Mouse (Mus musculus) large intestine, adult 2 months (tissue): ENCODE results near the gene Cript. TPM values are rescaled to one million over a fixed set of nuclear protein-coding genes. Genes with fewer than 3 reads are reported as not detected.

ENCODE experiments used
- DNase-seq: peaks from one replicate; pipeline ENCODE4 v3.0.0-alpha.2; 2012; ENCODE audit warnings: low read depth, low spot score
- WGBS: fragments of 180-500 bp; shearing (Covaris S2); methylation state at CpG from one replicate; pipeline ENCODE4 v1.1.7; 2018; 5-methylcytosine and 5-hydroxymethylcytosine counted together
- polyA plus RNA-seq: library from polyadenylated mRNA; depleted of rRNA; stranded (reverse); fragments of >200 nt; gene quantifications from 2 replicates; pipeline ENCODE4 v1.2.3, GENCODE M21; 2012; rRNA removed

Cript gene
- polyA plus RNA-seq: 18.6 and 20.5 TPM in 2 replicates

GRCm38 (mm10) chr17:87025269-87025949 lies at the start of gene Cript, which contains the start of gene Pigf:
Cript (plus strand) TSS chr17:87025550.
Pigf (minus strand) TSS chr17:87025406.
- under 1% methylated on average over 43 of the region's 43 CpGs for WGBS
- peak; percentile 96 for DNase-seq

DNA sequence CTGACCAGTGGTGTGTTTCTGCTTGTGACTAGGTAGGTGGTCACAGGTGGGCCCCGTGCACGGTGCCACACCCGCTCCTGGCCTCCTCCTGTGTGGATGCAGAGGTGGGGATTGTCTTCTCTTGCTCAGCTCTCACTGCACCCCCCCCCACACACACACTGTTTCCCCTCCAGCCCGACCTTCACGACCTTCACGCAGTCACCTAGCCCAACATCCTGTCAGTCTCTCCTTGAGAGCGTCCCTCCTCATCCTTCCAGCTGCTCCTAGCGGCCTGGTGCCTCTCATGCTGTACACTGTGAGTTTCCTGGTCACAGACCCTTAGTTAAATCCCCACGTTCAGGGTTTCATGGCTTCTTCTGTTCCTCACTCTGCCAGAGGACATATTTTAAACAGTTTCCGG lies 49.0 kb upstream of the Cript start:
- WGBS: 82% methylated on average over 10 of the region's 10 CpGs
- DNase-seq: no peak

DNA sequence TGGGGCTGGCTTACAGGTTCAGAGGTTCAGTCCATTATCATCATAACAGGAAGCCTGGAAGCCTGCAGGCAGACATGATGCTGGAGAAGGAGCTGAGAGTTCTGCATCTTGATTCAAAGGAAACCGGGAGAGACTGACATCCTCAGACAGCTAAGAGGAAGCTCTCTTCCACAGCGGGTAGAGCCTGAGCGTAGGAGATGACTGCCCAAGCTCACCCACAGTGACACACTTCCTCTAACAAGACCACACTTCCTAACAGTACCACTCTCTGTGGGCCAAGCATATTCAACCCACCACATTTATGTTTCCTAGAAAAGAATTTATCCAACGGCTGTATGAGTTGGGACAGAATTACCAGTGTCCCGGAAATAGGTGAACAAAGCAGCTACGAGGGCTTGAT lies 46.9 kb upstream of the Cript start:
- WGBS: 76% methylated on average over 6 of the region's 6 CpGs
- no peak for DNase-seq

DNA sequence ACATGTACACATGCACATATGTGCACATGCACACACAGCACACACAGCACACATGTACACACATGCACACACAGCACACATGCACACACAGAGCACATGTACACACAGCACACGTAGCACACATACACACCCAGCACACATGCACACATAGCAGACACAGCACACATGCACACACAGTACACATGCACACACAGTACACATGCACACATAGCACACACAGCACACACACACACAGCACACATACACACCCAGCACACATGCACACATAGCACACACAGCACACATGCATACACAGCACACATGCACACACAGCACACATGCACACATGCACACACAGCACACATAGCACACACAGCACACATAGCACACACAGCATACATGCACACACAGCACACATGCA lies 44.1 kb upstream of the Cript start:
- WGBS: 100% methylated on average over 1 of the region's 1 CpGs
- DNase-seq: no peak

DNA sequence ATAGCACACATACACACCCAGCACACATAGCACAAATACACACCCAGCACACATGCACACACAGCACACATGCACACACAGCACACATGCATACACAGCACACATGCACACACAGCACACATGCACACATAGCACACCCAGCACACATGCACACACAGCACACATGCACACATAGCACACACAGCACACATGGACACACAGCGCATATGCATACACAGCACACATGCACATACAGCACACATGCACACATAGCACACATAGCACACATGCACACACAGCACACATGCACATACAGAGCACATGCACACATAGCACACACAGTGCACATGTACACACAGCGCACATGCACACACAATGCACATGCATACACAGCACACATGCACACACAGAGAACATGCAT lies 43.6 kb upstream of the Cript start:
- WGBS: 100% methylated on average over 2 of the region's 2 CpGs
- no peak for DNase-seq

DNA sequence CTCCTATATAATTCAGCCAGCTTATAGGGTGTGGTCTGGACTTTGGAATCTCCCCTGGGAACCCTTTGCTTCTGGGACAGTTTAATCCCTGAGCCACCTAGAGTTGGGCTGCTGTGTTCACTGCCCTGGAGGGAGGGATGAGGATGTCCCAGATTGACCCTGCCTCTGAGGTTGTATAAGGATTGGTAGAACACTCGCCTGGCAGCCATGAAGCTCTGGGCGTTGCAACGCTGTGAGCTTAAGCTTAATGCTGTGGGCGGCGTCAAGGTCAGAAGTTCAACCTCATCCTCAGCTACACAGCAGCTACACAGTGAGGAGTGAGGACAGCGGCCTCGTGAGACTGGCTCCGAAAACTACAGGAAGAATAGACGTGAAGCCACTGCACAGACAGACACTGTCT lies 42.9 kb upstream of the Cript start:
- 19% methylated on average over 9 of the region's 9 CpGs for WGBS
- peak; percentile 57 for DNase-seq

- no peak for DNase-seq
- 72% methylated on average over 17 of the region's 17 CpGs for WGBS
Measured at GRCm38 (mm10) chr17:86986449-86987138, 38.8 kb upstream of the Cript start.

DNA sequence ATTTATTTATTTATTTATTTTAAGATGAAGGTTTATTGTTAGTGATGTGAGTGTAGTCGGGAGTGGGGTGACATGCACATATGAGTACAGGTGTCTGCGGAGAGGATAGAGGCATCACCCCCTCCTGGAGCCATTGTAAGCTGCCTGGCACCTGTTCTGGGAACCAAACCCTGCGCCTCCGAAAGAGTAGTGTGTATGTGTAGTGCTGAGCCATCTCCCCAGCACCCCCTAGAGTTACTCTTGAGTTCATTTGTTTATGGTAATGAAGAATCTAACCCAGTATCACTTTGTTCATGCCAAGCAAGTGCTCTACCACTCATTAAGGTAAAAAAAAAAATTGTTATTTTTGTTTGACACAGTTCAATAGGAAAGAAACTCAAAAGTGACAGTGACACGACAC lies 37.2 kb upstream of the Cript start:
- no peak for DNase-seq
- 83% methylated on average over 5 of the region's 5 CpGs for WGBS

DNA sequence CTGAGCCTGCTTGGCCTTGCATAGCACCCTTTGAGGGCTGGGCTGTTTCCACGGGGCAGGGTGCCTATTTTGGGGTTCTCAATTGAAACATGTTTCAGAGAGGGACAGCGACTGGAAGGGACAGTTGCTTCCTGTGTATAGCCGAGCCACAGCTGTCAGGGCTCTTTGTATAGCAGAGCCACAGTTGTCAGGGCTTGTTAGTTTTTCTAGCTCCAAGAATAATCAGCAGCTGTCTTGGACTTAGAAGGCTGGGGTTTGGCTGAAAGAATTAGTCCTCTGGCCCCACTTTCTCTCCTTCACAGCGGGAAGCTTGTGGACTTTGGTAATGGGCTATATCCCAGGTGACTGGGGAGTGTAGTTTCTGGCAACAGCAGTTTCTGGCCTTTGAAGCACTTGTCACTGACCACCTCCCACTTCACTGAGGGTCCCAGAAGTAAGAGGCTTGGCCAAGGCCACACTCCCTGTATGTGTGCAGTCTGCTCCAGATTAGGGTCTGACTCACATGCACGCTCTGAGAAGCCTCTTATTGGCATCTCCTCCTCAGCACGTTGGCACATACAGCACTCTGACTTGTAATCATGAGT lies 36.7 kb upstream of the Cript start:
- WGBS: 48% methylated on average over 6 of the region's 6 CpGs

GRCm38 (mm10) chr17:86991306-86991705 lies 34.0 kb upstream of the Cript start:
- no peak for DNase-seq
- 76% methylated on average over 8 of the region's 8 CpGs for WGBS

More for the DNA sequence above, 36.7 kb upstream of the Cript start:
- no peak for DNase-seq

GRCm38 (mm10) chr17:86997323-86997722 lies 28.0 kb upstream of the Cript start:
- 33% methylated on average over 6 of the region's 6 CpGs for WGBS
- DNase-seq: no peak

DNA sequence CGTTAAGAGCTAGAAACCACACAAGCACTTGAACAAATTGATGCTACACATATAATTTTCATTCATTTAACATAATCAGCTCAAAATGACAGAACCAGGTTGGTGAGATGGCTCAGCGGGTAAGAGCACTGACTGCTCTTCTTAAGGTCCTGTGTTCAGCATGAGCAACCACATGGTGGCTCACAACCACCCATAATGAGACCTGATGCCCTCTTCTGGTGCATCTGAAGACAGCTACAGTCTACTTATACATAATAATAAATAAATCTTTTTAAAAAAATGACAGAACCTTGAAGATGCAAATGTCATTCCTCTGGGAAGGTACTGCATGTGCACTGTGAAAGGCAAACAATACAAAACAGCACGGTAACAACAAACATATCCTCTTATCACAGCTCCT lies 16.4 kb upstream of the Cript start:
- WGBS: 91% methylated on average over 3 of the region's 3 CpGs
- DNase-seq: no peak

DNA sequence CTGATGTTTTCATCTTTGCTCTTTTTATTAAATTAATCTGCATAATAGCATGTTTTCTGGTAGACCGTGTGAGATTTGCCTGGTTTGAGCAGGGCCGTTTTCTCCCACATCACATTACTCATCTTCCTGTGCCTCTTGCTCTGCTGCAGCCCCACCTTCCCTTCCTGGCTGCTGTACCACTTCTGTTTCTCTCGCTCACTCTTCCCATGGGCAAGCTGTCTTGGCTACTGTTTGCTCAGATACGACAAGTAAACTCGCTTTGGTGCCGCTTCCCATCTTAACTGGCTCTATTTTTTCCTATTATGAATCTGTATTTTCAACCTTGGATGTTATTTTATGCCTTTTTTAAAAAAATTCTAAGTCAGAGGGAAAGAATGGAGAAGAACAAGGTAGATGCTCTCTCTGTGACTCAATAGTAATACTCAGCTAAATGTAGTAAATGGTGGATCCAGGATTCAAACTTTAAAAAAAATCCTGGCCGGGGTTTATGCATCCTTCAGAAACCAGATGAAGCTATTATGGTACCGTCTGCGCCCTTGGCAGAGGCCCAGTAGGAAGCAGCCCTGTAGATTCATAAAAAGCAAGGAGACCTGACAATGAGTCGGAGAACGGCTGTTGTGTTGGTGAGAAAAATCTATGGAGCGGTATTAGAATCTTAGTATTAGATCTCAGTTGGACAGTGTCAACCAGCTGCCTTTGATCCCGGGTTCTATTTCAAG lies 13.9 kb upstream of the Cript start:
- DNase-seq: no peak
- WGBS: 56% methylated on average over 13 of the region's 13 CpGs

DNA sequence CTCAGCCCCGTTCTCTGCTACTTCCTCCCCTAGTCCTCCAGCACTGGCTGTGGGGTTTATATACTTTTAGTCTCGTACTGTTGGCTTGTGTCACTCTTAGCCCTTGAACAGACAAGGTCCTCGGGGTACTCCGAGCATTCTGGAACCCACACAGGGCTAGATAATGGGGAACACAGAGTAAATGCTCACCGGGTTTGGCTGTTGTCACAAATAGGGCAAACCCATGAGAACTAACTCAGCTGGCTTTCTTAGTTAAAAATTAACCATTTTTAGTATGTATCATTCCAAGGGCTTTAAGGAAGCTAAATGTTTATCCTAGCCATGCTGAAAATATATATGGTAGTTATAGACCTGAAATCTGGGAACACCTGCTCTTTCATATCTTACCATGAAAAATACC lies 5.7 kb upstream of the Cript start:
- 23% methylated on average over 5 of the region's 5 CpGs for WGBS
- DNase-seq: no peak

DNA sequence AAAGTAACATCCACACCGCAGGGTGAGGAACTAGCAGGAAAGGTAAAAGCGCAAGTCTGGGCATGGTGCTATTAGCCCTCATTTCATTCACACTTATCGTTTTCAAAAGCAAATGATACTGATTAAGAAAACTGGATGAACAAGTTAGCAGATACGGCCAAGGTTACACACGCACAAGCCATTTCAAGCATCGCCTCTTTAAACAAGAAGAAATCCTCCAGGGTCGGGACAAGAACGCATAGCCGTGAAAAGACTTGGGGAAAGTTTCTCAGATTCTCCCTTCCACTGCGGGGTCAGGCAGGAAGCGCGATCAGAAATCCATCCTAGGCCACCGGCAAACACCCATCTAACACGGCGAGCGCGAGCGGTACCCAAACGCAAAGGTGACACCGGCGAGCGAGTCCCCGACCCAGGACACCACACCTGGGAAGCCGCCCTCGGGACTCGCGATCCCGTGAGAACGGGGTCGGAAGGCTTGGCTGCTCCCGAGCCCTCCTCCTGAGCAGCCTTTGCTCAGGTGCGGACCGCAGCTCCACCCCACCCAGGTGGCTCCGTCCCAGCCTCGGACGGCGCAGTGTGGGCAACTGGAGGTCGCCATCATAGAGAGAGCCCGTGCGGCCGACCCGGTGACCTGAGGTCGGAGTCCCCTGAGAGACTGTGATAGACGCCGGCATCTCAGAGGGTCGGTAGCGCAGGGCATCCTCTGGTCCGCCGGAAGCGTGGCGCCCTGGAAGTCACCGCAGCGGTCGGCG lies 683 bp upstream of the Cript start:
- WGBS: 2% methylated on average over 55 of the region's 55 CpGs
- DNase-seq: no peak

DNA sequence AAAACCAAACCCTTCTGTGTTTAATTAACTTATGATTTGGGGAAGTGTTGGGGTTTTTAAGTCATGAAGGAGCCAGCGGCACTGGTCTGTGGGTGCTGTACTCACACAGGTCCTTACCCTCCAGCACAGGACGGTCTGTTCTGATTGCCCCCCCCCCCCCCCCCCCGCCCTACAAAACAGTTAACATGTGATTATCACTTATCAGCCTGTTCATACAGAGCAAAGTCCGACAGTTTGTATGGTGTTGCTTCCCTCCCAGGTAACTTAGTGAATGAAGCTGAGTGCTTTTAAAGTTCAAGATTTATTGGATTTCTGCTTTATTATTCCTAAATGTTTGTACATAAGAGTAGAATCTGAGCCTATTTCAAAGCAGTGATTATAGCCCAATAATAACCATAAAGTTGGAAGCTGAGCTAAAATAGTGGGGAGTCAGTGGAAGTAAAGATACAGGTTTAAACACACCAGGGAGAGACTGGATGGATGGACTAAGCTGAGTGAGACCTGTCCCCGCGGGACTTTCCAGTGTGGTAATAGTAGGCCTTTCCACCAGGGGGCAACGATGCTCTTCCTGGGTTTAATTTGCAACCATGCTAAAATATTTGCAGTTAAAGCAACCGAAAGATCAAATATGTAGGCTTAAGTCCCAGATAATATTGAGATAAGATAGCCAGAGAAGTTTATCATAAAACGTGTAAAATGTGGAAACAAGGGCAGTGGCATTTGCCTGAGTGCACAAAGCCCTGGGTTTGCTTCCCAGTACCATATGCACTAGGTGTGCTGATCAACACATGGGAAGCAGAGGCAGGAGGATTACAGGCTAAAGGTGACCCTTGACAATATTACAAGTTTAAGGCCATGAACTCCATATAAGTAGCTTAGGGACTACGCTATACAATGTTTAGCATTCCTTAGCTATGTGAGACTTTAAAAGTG lies 11.1 kb downstream of the Cript start:
- WGBS: 36% methylated on average over 10 of the region's 10 CpGs

GRCm38 (mm10) chr17:87038496-87038895 lies 13.1 kb downstream of the Cript start:
- DNase-seq: no peak
- 90% methylated on average over 5 of the region's 5 CpGs for WGBS

More for the DNA sequence above, 11.1 kb downstream of the Cript start:
- DNase-seq: no peak

DNA sequence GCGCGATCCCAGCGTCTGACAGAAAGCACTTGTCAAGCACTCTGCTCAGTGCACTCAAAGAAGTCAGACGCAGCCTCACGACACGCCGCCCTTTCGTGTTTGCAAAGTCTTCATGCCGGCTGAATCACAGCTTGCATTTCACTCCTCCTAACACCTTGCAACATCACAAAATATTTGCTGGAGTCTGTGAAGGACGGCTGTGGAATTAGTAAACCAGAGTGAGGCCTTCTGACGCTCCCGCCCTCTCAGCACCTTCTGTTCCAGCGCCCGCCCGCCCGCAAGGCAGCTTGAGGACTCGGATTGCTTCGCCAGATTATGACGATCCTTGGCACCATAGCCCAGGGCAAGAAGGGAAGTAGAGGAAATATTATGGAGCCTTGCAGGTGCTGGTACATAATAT lies 16.4 kb downstream of the Cript start:
- WGBS: 68% methylated on average over 19 of the region's 19 CpGs
- DNase-seq: no peak

GRCm38 (mm10) chr17:87044364-87044763 lies 19.0 kb downstream of the Cript start:
- under 1% methylated on average over 15 of the region's 15 CpGs for WGBS
- DNase-seq: peak; percentile 88
